Mouse (Mus musculus) liver, embryonic 16.5 days (tissue): ENCODE data around the gene Dcaf5. TPM values are rescaled to one million over a fixed set of nuclear protein-coding genes. Genes with fewer than 3 reads are reported as not detected.

Source experiments
- ATAC-seq: fragments of 200-750 bp; cut with Nextera tagmentation; 2 replicates; pipeline ENCODE4 v1.8.0; 2017; ENCODE audit warnings: low read depth, mild to moderate bottlenecking, moderate number of reproducible peaks, moderate library complexity
- H3K27ac ChIP-seq: fragments of 300-500 bp; sonication (generic); 2 replicates; pipeline ENCODE4 v1.5.1; 2014; ENCODE audit warnings: mild to moderate bottlenecking, low read length
- H3K27me3 ChIP-seq: fragments of 300-500 bp; sonication (generic); 2 replicates; pipeline ENCODE4 v1.6.1; 2014; ENCODE audit warnings: low read depth, low read length, mixed read lengths; ENCODE audit not compliant: control insufficient read depth, insufficient read depth
- H3K36me3 ChIP-seq: fragments of 300-500 bp; sonication (generic); 2 replicates; pipeline ENCODE4 v1.6.1; 2014; ENCODE audit warnings: mild to moderate bottlenecking; ENCODE audit not compliant: control insufficient read depth, insufficient read depth
- H3K4me1 ChIP-seq: fragments of 300-500 bp; sonication (generic); 2 replicates; pipeline ENCODE4 v1.6.1; 2014; ENCODE audit warnings: low read depth, low read length, mixed read lengths; ENCODE audit not compliant: control insufficient read depth
- H3K4me2 ChIP-seq: fragments of 300-500 bp; sonication (generic); 2 replicates; pipeline ENCODE4 v1.6.1; 2014; ENCODE audit warnings: low read depth, low read length, mixed read lengths
- H3K4me3 ChIP-seq: fragments of 300-500 bp; sonication (generic); 2 replicates; pipeline ENCODE4 v1.5.1; 2014; ENCODE audit warnings: low read depth, mild to moderate bottlenecking, low read length
- H3K9ac ChIP-seq: fragments of 300-500 bp; sonication (generic); 2 replicates; pipeline ENCODE4 v1.6.1; 2014; ENCODE audit warnings: low read depth, low read length
- H3K9me3 ChIP-seq: fragments of 300-500 bp; sonication (generic); replicated peaks from 2 replicates; pipeline ENCODE4 v1.6.1; 2016; ENCODE audit warnings: low read length; ENCODE audit not compliant: control insufficient read depth
- WGBS: fragments of 180-500 bp; shearing (Covaris S2); extraction: QIAGEN DNeasy Blood & Tissue Kit; methylation state at CpG from one replicate; pipeline ENCODE4 v1.1.7; 2014; ENCODE audit not compliant: insufficient replicate concordance; 5-methylcytosine and 5-hydroxymethylcytosine counted together
- polyA plus RNA-seq: library from polyadenylated mRNA; unstranded; fragments of >200 nt; fragmentation: Nextera tagmentation; extraction: Ambion mirVana; gene quantifications from 2 replicates; pipeline ENCODE4 v1.2.1, GENCODE M21; 2015

Dcaf5 gene
- polyA plus RNA-seq, 1 experiment from 2014 or later: 2.4 TPM

DNA sequence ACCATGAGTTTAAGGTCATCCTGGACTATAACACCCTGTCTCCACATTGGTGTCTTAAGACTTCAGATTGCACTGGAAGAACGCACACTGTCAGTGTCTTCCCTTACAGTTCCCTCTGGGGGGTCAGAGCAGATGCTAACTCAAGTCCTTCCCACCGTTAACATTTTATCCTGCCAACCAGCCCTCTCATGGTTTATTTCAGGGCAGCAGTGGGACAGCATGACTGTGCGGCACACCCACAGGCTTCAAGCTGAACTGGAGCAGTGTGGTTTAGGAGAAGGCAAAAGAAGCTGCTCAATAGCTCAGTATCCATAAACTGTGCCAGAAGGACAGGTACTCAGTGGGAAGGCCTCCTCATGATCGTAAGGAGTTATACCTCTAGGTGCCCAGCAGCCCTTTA is 41.1 kb downstream of the Dcaf5 start:
- H3K36me3 ChIP-seq: peaks cover 6% of the 10 kb centered on the region
- ATAC-seq: no peak
- no peak overlapping the region for H3K9ac ChIP-seq
- no peak overlapping the region for H3K4me3 ChIP-seq
- H3K9me3 ChIP-seq: no peaks in the 10 kb centered on the region
- H3K4me2 ChIP-seq: no peak overlapping the region
- 73% methylated on average over 4 of the region's 4 CpGs for WGBS
- H3K27ac ChIP-seq: no peak overlapping the region
- H3K27me3 ChIP-seq: no peaks in the 10 kb centered on the region
- H3K4me1 ChIP-seq: no peaks in the 10 kb centered on the region

DNA sequence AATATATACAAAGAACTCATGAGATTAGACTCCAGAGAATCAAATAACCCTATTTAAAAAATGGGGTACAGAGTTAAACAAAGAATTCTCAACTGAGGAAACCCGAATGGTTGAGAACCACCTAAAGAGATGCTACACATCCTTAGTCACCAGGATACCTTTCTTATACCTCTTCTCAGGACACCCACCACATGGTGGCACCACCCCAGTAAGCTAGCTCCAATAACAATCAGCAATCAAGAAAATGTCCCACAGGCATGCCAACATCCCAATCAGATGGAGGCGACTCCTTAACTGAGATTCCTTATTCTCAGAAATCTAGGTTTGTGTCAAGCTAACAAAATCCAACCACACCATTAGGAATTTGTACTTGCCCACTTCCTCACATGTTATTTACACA is 42.4 kb downstream of the Dcaf5 start:
- Histone ChIP-seq H3K36me3 (peaks cover 6% of the 10 kb centered on the region), H3K9me3 (no peaks in the 10 kb centered on the region), H3K27me3 (no peaks in the 10 kb centered on the region), H3K4me3 (no peak overlapping the region), H3K9ac (no peak overlapping the region), H3K4me1 (no peaks in the 10 kb centered on the region), H3K27ac (no peak overlapping the region), H3K4me2 (no peak overlapping the region)
- ATAC-seq: no peak
- 65% methylated on average over 2 of the region's 2 CpGs for whole genome bisulfite sequencing

DNA sequence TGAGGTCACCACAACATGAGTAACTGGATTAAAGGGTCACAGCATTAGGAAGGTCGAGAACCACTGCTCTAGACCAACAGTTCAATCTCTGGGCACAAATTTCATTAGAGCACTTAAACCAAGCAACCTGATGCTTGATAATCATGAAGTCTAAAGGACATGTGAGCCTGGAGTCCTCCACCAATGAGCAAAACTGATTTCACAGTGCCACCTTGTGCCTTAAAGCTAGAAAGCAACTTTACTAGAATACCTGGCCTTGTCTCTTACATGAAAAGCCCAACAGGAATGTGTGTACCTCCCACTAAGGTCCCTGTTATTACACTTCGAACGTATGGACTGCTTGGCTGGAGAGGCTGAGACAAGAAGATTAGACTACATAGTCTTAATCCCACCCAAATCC is 47.0 kb downstream of the Dcaf5 start:
- no peak for ATAC-seq
- H3K36me3 ChIP-seq: no peaks in the 10 kb centered on the region
- H3K9ac ChIP-seq: no peak overlapping the region
- no peak overlapping the region for H3K4me2 ChIP-seq
- no peaks in the 10 kb centered on the region for H3K4me1 ChIP-seq
- no peak overlapping the region for H3K27ac ChIP-seq
- no peak overlapping the region for H3K4me3 ChIP-seq
- no peaks in the 10 kb centered on the region for H3K27me3 ChIP-seq
- no peaks in the 10 kb centered on the region for H3K9me3 ChIP-seq
- 62% methylated on average over 3 of the region's 3 CpGs for WGBS

DNA sequence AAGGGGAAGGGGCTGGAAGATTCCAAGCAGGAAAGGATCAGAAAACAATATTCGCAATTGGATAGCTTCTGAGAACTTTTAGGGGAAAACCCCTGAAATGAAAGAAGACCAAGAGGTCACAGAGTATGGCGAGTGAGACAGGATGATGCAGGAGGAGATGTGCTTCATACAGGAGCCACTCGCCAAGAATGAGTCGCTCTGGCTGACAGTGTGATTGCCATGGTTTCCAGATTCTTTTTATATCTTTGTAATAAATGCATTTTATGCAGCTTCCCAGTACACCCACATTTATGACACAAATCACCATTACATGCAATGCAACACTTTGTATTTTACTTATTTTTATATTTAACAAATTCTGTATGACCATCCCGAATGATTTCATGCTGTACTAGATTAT is 49.1 kb downstream of the Dcaf5 start:
- Histone ChIP-seq H3K9me3 (no peaks in the 10 kb centered on the region), H3K27me3 (no peaks in the 10 kb centered on the region), H3K27ac (no peak overlapping the region), H3K4me2 (no peak overlapping the region), H3K36me3 (no peaks in the 10 kb centered on the region), H3K9ac (no peak overlapping the region), H3K4me3 (no peak overlapping the region), H3K4me1 (no peaks in the 10 kb centered on the region)
- WGBS: 80% methylated on average over 5 of the region's 5 CpGs
- no peak for ATAC-seq

DNA sequence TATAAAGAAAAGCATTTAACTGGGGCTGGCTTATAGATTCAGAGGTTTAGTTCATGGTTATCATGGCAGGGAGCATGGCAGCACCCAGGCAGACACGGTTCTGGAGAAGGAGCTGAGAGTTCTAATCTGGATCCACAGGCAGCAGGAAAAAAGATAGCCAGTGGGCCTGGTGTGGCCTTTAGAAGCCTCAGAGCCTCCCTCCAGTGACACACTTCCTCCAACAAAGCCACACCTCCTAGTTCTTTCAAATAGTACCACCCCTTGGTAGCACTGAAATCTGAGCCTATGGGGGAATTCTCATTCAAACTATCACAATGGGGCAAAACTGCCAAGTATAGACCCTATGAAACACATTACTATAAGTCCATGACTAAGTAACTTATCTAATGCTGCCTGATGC is 51.0 kb downstream of the Dcaf5 start:
- 16% methylated on average over 1 of the region's 1 CpGs for whole genome bisulfite sequencing
- no peaks in the 10 kb centered on the region for H3K27me3 ChIP-seq
- no peaks in the 10 kb centered on the region for H3K36me3 ChIP-seq
- H3K4me1 ChIP-seq: no peaks in the 10 kb centered on the region
- no peaks in the 10 kb centered on the region for H3K9me3 ChIP-seq
- no peak overlapping the region for H3K4me3 ChIP-seq
- H3K9ac ChIP-seq: no peak overlapping the region
- no peak overlapping the region for H3K27ac ChIP-seq
- no peak for ATAC-seq
- H3K4me2 ChIP-seq: no peak overlapping the region

DNA sequence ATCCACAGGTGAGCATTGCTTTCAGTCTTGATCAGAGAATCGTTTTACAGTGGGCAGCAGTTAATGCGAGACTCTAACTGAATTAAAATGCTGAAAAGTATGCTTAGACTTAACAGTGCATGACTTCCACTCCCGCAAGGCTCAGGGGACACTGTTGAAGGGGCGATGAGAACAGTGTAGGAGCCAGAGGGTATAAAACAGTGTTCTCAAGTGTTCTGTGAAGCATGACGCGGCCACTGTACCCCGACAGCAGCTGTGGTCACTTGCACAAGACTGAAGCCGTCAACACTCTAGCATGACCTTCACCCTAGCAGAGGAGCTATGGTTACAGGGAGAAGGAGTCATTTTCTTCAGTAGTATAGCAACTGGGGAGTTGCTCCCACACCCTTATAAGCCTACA is 52.9 kb downstream of the Dcaf5 start:
- ATAC-seq: no peak
- H3K4me2 ChIP-seq: no peak overlapping the region
- no peaks in the 10 kb centered on the region for H3K27me3 ChIP-seq
- no peak overlapping the region for H3K9ac ChIP-seq
- no peaks in the 10 kb centered on the region for H3K4me1 ChIP-seq
- WGBS: 75% methylated on average over 8 of the region's 8 CpGs
- no peak overlapping the region for H3K4me3 ChIP-seq
- no peaks in the 10 kb centered on the region for H3K36me3 ChIP-seq
- no peak overlapping the region for H3K27ac ChIP-seq
- no peaks in the 10 kb centered on the region for H3K9me3 ChIP-seq

DNA sequence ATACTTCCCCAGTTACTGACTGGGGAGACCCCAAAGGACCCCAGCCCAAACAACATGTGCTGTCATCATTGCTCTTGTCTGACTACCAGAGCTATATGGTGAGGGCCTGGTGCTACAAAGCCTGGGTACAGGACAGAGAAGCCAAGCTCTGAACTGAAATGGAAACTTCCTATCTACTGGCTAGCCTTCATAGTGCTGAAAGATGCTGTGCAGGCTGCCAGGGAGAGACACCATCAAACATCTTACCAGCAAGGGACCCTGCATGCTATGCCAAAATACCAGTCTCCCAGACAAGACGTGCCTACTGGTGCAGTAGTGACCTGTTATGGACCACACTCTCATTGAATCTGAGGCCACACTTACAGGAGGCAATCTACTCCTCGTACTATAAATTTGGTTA is 53.6 kb downstream of the Dcaf5 start:
- no peak for ATAC-seq
- WGBS: 82% methylated on average over 2 of the region's 2 CpGs
- H3K27ac ChIP-seq: no peak overlapping the region

DNA sequence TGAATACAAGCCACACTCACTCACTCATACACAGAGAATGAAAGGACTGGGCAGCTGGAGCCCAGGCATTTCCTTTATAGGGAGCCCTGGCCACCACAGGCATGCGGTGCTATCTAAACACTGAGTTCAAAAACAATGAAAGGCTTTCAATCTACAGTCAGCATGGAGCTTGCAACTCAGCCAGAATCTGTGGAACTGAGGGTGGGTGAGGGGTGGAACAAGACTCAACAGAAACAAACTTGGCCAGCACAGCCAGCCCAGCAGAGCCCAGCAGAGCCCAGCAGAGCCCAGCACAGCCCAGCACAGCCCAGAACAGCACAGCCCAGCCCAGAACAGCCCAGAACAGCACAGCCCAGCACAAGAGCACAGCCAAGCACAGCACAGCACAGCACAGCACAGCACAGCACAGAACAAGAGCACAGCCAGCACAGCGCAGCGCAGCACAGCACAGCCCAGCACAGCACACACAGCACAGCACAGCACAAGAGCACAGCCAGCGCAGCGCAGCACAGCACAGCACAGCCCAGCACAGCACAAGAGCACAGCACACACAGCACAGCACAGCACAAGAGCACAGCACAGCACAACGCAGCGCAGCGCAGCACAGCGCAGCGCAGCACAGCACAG is 56.5 kb downstream of the Dcaf5 start:
- Histone ChIP-seq H3K36me3 (peaks cover 5% of the 10 kb centered on the region), H3K4me1 (no peaks in the 10 kb centered on the region), H3K27ac (no peak overlapping the region), H3K27me3 (no peaks in the 10 kb centered on the region), H3K4me3 (no peak overlapping the region), H3K9ac (no peak overlapping the region), H3K4me2 (no peak overlapping the region), H3K9me3 (no peaks in the 10 kb centered on the region)
- ATAC-seq: no peak
- 89% methylated on average over 10 of the region's 10 CpGs for whole genome bisulfite sequencing

More for the DNA sequence above, 53.6 kb downstream of the Dcaf5 start:
- H3K9ac ChIP-seq: no peak overlapping the region
- no peaks in the 10 kb centered on the region for H3K27me3 ChIP-seq
- H3K36me3 ChIP-seq: no peaks in the 10 kb centered on the region
- H3K9me3 ChIP-seq: no peaks in the 10 kb centered on the region
- H3K4me2 ChIP-seq: no peak overlapping the region
- no peaks in the 10 kb centered on the region for H3K4me1 ChIP-seq
- no peak overlapping the region for H3K4me3 ChIP-seq

DNA sequence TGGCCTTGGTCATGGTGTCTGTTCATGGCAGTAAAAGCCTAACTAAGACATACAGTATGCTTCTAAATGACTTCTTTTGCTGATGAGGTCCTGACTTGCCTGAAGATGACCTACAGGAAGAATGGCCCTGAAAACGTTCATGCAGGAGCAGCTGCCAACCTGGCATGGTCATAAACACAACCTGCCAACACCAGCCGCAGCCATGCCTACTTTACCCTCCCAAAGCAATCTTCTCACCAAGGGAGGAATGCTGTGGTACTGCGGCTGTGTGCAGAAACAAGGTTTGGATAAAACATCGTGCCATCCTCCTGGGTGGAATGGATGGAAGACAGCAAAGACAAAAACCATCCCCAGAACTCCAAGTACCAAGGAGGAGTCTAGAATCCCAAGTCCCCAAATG is 57.0 kb downstream of the Dcaf5 start:
- Histone ChIP-seq H3K27ac (no peak overlapping the region), H3K36me3 (peaks cover 5% of the 10 kb centered on the region), H3K4me1 (no peaks in the 10 kb centered on the region), H3K4me3 (no peak overlapping the region), H3K27me3 (no peaks in the 10 kb centered on the region), H3K4me2 (no peak overlapping the region), H3K9ac (no peak overlapping the region), H3K9me3 (no peaks in the 10 kb centered on the region)
- 66% methylated on average over 4 of the region's 4 CpGs for WGBS
- no peak for ATAC-seq
